Mouse (Mus musculus) left cerebral cortex, postnatal 10 days (tissue): Measurements from ENCODE around the gene Olfr1055. TPM values are rescaled to one million over a fixed set of nuclear protein-coding genes. Genes with fewer than 3 reads are reported as not detected.
"Not testable (repeated sequence)": the region's sequence is repeated elsewhere in the genome, so short reads cannot be mapped to it uniquely, and the experiment has no call there.

Source experiments
- DNase-seq, 2 experiments: peaks; one replicate each; pipeline ENCODE4 v3.0.0; 2021 to 2022; ENCODE audit warnings: low spot score in 2 of 2, mixed read lengths in 1 of 2; ENCODE audit errors: extremely low spot score in 1 of 2
- intact Hi-C: fragments of 180-260 bp; cut with DNase I; formaldehyde crosslinking; loops from one replicate; pipeline ENCODE4 v1.15.1; 2025
- total RNA-seq, 2 experiments: library from RNA; stranded (reverse); gene quantifications; 2 replicates each; pipeline ENCODE4 v1.2.3; 2021

Gene Olfr1055
- total RNA-seq: not detected

- intact Hi-C loops: no loop called here
- no peak for DNase-seq
Measured at GRCm38 (mm10) chr2:86350184-86350583, at the start of gene Olfr1055. Olfr1055 (minus strand) TSS chr2:86350284.

- intact Hi-C loops: no loop called here
- DNase-seq: no peak
Measured at GRCm38 (mm10) chr2:86395114-86395513, 45.0 kb upstream of the Olfr1055 start.

GRCm38 (mm10) chr2:86388461-86388860, 38.4 kb upstream of the Olfr1055 start, which contains the start of gene Olfr1058:
Olfr1058 (minus strand) TSS chr2:86388561.
- intact Hi-C loops: not testable (repeated sequence)

GRCm38 (mm10) chr2:86378293-86378692, 28.2 kb upstream of the Olfr1055 start, which contains the start of gene Olfr1057:
Olfr1057 (minus strand) TSS chr2:86378393.
- intact Hi-C loops: no loop called here

More at GRCm38 (mm10) chr2:86388461-86388860, 38.4 kb upstream of the Olfr1055 start, which contains the start of gene Olfr1058:
- DNase-seq: not testable (repeated sequence)

GRCm38 (mm10) chr2:86366342-86366741, 16.3 kb upstream of the Olfr1055 start:
- intact Hi-C loops, DNase-seq: not testable (repeated sequence)

More at GRCm38 (mm10) chr2:86378293-86378692, 28.2 kb upstream of the Olfr1055 start, which contains the start of gene Olfr1057:
- no peak for DNase-seq

- intact Hi-C loops: no loop called here
- no peak for DNase-seq
Measured at GRCm38 (mm10) chr2:86362369-86362768, 12.3 kb upstream of the Olfr1055 start, which contains the start of gene Olfr1056. Olfr1056 (minus strand) TSS chr2:86362469.

GRCm38 (mm10) chr2:86351751-86352150, 1.7 kb upstream of the Olfr1055 start:
- DNase-seq, intact Hi-C loops: not testable (repeated sequence)

- no peak for DNase-seq
- intact Hi-C loops: no loop called here
Measured at GRCm38 (mm10) chr2:86335333-86335732, 14.8 kb downstream of the Olfr1055 start, which contains the start of gene Olfr1054. Olfr1054 (minus strand) TSS chr2:86335433.

- intact Hi-C loops: no loop called here
- DNase-seq: no peak
Measured at GRCm38 (mm10) chr2:86315184-86315583, 34.9 kb downstream of the Olfr1055 start, which contains the start of gene Olfr1053. Olfr1053 (minus strand) TSS chr2:86315284.

Other genes starting within 250 kb of the Olfr1055 start
- not detected for gene Olfr1039, start 214.4 kb downstream of the Olfr1055 start, total RNA-seq
- not detected for gene Olfr1040, start 203.6 kb downstream of the Olfr1055 start, total RNA-seq
- not detected for gene Olfr1042, start 188.4 kb downstream of the Olfr1055 start, total RNA-seq
- not detected for gene Olfr1043, start 182.8 kb downstream of the Olfr1055 start, total RNA-seq
- gene Olfr1044, start 172.5 kb downstream of the Olfr1055 start, total RNA-seq: not detected
- gene Olfr52, start 164.6 kb downstream of the Olfr1055 start, total RNA-seq: not detected
- not detected for gene Olfr1045, start 147.3 kb downstream of the Olfr1055 start, total RNA-seq
- gene Olfr1046, start 131.0 kb downstream of the Olfr1055 start, total RNA-seq: not detected
- not detected for gene Olfr1047, start 118.9 kb downstream of the Olfr1055 start, total RNA-seq
- gene Olfr1048, start 110.0 kb downstream of the Olfr1055 start, total RNA-seq: not detected
- gene Olfr1049, start 92.0 kb downstream of the Olfr1055 start, total RNA-seq: not detected
- not detected for gene Olfr1051, start 71.2 kb downstream of the Olfr1055 start, total RNA-seq
- not detected for gene Olfr1052, start 57.8 kb downstream of the Olfr1055 start, total RNA-seq
- not detected for gene Olfr1053, start 35.0 kb downstream of the Olfr1055 start, total RNA-seq
- not detected for gene Olfr1054, start 14.9 kb downstream of the Olfr1055 start, total RNA-seq
- gene Olfr1056, start 12.2 kb upstream of the Olfr1055 start, total RNA-seq: not detected
- gene Olfr1057, start 28.1 kb upstream of the Olfr1055 start, total RNA-seq: not detected
- gene Olfr1058, start 38.3 kb upstream of the Olfr1055 start, total RNA-seq: not detected
- not detected for gene Olfr1061, start 63.8 kb upstream of the Olfr1055 start, total RNA-seq
- not detected for gene Olfr1062, start 76.5 kb upstream of the Olfr1055 start, total RNA-seq
- not detected for gene Olfr1065, start 100.3 kb upstream of the Olfr1055 start, total RNA-seq
- not detected for gene Olfr1066, start 106.0 kb upstream of the Olfr1055 start, total RNA-seq
- gene Olfr228, start 137.1 kb upstream of the Olfr1055 start, total RNA-seq: not detected
- not detected for gene Olfr1076, start 158.2 kb upstream of the Olfr1055 start, total RNA-seq
- not detected for gene Olfr1079, start 192.2 kb upstream of the Olfr1055 start, total RNA-seq
- not detected for gene Olfr1080, start 208.0 kb upstream of the Olfr1055 start, total RNA-seq
- gene Olfr1082, start 248.7 kb upstream of the Olfr1055 start, total RNA-seq: not detected